Mouse (Mus musculus): ENCODE results near the gene Fbln2.

DNA sequence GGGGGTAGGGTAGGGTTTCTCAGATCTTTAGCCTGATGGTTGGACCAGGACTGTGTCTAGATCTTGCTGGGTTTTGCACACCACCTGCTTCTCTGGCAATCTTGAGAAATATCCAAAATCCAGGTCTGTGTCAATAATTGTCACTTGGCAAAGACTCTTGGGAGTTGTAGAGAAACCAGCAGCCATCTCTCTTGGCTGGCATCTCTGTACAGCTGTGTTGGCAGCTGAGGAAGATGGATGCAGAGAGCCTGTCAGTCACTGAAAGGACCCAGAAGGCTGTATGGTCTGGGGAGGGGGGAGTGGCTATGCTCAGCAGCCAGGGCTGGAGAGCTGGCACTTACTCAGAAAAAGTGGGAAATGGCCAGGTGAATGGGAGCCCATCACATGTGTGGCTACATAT, 7.8 kb downstream of the Fbln2 start:
- TF ChIP-seq CTCF (IDR thresholded peaks at IDR 0.05; ENCODE audit: control insufficient read depth, insufficient read depth, low read length) (no peak), POLR2A (IDR thresholded peaks at IDR 0.05; ENCODE audit: borderline replicate concordance, control insufficient read depth, low read depth, low read length) (no peak)

Measured in bone marrow, adult 2 months (tissue).